Mouse (Mus musculus): ENCODE measurements around the gene Gm17581.
"Not testable (repeated sequence)": the region's sequence is repeated elsewhere in the genome, so short reads cannot be mapped to it uniquely, and the experiment has no call there.

Gm17581 gene

DNA sequence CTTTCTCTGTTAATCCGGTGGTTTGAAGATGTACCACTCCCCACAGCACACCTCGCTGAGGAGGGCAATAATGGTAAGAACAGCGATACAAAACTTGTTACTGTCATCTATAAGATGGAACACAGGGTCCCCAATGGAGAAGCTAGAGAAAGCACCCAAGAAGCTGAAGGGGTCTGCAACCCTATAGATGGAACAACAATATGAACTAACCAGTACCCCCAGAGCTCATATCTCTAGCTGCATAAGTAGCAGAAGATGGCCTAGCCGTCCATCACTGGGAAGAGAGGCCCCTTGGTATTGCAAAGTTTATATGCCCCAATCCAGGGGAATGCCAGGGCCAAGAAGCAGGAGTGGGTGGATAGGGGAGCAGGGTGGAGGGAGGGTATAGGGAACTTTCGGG, at the start of gene Gm17581:
Gm17581 (minus strand) TSS at position 101 of the 400 bp plus-strand sequence.
- not testable (repeated sequence) for DNase-seq (ENCODE audit: low spot score)

DNA sequence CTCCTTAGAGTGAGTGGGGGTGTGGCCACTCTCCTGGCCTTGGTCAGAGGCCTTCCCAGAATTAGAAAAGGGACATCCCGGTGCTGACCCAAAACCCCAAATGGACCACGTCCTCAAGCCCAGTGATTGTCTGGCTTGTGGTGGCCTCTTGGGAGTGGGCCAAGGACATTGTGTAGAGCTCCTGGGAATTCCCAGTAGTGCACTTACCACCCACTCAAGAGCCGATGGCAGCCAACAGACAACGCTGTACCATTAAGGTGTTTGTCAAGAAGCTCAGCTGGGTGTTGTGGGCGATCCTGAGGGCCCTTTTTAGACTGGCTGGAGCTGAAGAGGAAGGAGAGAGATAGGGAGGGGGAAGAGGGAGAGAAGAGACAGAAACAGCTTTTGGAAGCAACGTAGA, 48.9 kb upstream of the Gm17581 start:
- DNase-seq (ENCODE audit: low spot score), result no peak

GRCm38 (mm10) chr2:155779506-155779905, 43.8 kb upstream of the Gm17581 start:
- no peak for DNase-seq (ENCODE audit: low spot score)

GRCm38 (mm10) chr2:155779066-155779465, 43.4 kb upstream of the Gm17581 start:
- no peak for DNase-seq (ENCODE audit: low spot score)

DNA sequence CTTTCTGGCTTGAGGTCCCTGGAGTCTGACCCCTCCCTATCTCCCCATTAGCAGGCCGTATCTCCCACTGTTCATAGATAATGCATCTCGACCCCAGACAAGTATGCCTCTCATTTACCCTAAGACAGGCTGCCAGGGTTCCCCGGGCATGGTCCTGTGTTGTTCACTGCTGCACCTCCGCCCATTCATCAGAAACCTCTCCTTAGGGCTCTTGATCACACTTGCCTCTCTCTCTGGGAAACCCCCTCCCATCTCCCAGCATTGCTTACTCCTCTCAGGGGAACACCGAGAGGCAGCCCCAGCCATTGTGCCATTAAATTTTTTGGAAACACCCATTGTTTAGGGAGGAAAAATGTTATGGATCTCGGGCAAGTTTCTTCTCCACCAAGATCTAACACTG, 42.3 kb upstream of the Gm17581 start:
- no peak for DNase-seq (ENCODE audit: low spot score)

DNA sequence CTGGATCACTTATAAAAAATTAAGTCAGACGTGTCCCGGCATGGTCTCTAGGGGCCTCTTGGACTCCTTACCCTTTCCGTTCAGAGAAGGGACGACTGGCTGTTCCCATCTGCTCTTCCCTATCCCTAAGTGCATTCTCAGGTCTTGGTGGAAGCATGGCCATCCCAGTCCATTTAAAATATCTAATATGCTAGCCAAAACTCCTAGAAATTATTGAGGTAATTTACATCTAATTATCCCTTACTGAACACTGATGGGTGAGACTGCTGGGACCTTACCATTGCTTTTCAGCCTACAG, 42.0 kb upstream of the Gm17581 start:
- DNase-seq (ENCODE audit: low spot score), result no peak

- no peak for DNase-seq (ENCODE audit: low spot score)
These were observed 41.4 kb upstream of the Gm17581 start for GRCm38 (mm10) chr2:155776824-155777687.

- peak; percentile 15 for DNase-seq (ENCODE audit: low spot score)
These were observed 40.1 kb upstream of the Gm17581 start for GRCm38 (mm10) chr2:155775685-155776263.

- DNase-seq (ENCODE audit: low spot score), result no peak
These were observed 39.4 kb upstream of the Gm17581 start, which contains the start of gene Mmp24 for GRCm38 (mm10) chr2:155774927-155775684. Gene Mmp24, plus strand, starts transcription at chr2:155775342.

DNA sequence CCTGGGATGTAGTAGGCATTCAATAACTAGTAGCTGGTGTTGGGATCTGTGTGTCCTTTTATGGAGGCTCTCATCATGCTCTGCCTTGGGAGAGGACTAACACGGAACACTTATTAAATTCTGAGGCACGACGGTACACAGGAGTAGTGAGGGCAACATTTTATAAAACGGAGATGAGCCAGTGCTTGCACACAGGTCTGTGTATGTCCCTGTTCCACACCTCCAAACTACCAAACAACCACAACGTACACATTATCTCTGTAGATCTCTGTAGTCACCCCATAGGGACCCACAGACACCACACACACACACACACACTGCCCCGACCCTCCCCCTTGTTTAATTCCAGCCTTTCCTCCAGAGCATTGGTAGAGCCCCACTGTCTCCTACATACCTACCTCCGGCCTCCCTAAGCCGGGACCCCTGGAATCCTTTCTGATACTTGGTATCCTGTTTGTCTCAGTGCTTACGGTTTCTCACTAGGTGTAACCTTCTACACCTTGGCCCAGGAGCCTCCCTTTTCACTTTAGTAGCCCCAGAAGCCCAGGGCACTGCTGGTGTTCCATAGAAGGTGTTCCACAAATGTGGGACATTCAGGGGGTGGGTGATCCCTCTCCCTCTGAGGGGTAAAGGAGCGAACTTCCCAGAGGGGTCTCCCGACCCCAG, 38.7 kb upstream of the Gm17581 start:
- DNase-seq (ENCODE audit: low spot score), result no peak

GRCm38 (mm10) chr2:155773664-155774063, 38.0 kb upstream of the Gm17581 start:
- no peak for DNase-seq (ENCODE audit: low spot score)

DNA sequence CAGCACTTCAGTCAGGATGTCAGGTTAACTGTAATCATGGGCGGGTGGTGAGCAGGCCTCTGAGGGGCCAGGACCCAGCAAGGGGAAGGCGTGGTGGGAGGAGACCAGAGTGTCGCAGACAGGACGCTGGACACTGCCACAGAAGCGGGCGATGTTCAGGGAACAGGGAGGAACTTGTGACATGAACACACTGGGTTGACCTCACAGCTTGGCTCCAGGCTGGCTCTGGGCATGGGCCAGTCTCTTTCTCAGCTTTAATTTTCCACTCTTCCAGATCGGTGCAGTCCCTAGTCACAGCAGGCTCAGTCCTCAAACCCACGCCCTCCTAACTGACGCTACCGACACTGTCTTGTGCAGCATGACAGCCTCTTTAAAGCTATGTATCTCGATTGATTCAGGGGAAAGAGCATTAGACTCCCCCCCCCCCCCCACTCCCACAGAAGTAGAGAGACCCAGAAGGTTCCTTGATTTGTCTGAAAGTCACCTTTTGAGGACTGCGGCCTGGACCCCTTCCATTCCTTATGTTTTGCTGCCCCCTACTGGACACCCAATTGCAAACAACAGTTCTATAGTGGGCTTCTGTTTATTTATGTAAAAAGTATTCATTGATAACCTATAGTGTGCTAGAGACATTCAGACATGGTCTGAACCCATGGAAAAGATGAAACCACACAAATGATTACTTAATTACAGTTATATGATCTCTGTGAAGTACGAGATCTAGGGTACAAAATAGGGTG, 29.2 kb upstream of the Gm17581 start:
- no peak for DNase-seq (ENCODE audit: low spot score)

GRCm38 (mm10) chr2:155756855-155757566, 21.3 kb upstream of the Gm17581 start:
- DNase-seq (ENCODE audit: low spot score), result no peak

DNA sequence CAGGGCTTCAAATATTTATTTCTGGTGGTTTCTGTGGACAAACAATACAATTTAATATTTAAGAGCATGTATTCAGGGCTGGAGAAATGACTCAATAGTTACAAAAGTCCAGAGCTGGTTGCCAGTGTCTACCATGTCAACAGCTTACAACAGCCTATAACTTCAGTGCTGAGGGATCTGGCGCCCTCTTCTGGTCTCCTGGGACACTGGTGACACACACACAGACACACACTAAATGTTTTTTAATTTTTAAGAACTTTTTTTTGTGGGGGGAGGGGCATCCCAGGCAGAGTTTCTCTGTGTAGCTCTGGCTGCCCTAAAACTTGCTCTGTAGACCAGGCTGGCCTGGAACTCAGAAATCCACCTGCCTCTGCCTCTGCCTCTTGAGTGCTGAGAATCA, 20.1 kb upstream of the Gm17581 start:
- DNase-seq (ENCODE audit: low spot score), result no peak

DNA sequence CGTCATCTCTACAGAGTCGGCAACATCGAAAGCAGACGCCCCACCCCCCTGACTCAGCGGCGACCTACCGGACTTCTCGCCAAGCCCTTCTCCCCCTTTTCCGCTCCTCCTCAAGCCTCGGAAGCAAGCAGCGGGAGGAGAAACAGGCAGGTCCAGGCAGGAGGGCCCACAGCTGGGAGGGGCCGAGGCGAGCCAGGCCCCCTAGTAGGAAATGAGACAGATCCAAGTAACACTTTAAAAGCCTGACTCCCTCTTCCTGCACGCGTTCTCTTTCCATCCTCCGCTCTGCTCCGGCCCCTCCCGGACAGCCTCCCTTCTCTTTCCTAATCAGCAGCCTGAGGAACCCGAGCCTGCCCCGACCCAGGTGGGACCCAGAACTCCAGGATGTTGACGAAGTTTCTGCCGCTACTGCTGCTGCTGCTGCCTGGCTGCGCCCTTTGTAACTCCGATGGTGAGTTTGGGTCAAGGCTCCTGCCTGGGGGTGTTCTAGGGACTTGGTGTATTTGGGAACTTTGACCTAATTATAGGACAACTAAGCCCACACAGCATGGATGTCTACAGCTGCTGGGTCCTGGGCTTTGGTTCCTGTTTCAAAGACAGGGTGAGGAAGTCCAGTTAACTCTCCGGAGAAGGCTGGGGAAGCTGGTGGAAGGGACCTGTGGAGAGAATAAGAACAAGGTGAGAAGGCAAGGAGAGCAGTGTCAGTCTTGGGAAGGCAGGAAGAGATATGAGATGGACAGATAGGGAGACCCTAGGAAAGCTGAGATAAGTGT, 15.5 kb upstream of the Gm17581 start, which contains the start of gene Procr:
Procr (plus strand) TSS at position 104 of the 773 bp plus-strand sequence.
- DNase-seq (ENCODE audit: low spot score), result peak; percentile 31

DNA sequence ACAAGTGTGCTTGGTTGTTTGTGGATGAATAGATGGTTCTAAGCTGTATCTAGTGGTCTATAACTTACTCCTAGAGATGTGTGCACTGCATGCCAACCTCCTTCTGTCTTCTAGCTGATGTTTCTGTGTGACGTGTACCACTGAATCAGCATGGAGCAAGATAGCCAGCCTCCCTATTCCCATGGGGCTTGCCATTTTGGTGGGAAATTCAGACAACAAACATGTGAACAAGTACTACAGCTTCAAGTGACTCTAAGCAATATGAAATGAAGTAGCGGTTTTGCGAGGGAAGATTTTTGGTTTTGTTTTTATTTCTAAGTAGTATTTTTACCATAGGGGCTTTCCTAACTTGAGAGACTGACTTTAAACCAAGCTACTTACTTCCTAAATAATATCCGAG, 13.7 kb upstream of the Gm17581 start:
- DNase-seq (ENCODE audit: low spot score), result no peak

DNA sequence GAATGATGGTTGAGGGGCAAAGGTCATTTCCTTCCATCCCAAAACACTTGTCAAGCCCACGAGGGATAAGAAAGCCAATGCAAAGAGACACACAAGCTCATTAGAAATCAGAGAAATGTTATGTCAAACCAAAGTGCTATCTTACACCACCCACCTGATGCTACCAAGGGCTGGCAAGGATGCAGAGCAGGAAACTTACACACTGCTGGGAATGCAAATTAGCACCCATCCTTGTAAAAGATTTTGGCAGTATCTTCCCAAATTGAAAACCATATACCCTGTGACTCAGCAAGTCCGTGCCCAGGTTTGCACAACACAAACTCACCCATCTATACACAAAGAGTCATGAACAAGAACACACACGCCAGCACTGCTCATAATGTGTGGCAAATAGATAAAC, 9.8 kb upstream of the Gm17581 start:
- DNase-seq (ENCODE audit: low spot score), result no peak

DNA sequence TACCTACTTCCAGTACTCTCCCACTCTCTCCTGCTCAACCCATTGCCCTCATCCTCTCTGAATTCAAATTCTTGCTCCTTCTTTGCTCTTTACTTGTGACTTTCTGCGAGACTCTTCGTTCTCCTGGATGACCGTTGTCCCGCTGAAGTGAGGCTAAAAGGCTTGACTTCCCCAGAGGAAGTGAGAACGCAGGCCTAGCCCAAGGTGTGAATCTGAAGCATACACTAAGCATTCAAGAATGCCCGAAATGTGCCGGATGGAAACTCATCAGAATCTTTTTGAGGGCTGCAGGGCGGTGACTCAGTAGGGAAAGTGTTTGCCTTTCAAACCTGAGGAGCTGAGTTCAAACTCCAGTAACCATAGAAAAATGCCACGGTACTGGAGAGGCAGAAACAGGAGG, 7.7 kb upstream of the Gm17581 start:
- no peak for DNase-seq (ENCODE audit: low spot score)

GRCm38 (mm10) chr2:155742931-155743337, 7.3 kb upstream of the Gm17581 start:
- peak; percentile 44 for DNase-seq (ENCODE audit: low spot score)

- no peak for DNase-seq (ENCODE audit: low spot score)
These were observed 6.5 kb upstream of the Gm17581 start for GRCm38 (mm10) chr2:155742211-155742610.

All from ovary, adult 18-20 months (tissue).